Mouse (Mus musculus) myocyte (in vitro differentiated cells): Measurements from ENCODE around the gene Fam169a.

Experiments used
- CEBPB ChIP-seq: IDR thresholded peaks from 2 replicates; pipeline ENCODE4 v1.6.1; 2011; ENCODE audit warnings: mild to moderate bottlenecking, moderate library complexity; ENCODE audit not compliant: poor library complexity, insufficient read depth, severe bottlenecking
- E2F4 ChIP-seq: IDR thresholded peaks from one replicate; pipeline ENCODE4 v1.6.1; 2011; ENCODE audit warnings: mild to moderate bottlenecking, control low read depth, moderate library complexity; ENCODE audit not compliant: insufficient read depth
- MAX ChIP-seq: IDR thresholded peaks from one replicate; pipeline ENCODE4 v1.6.1; 2011; ENCODE audit warnings: low read depth, mild to moderate bottlenecking, control low read depth
- MYOD1 ChIP-seq, 3 experiments: IDR thresholded peaks; one replicate each; pipeline ENCODE4 v1.6.1; 2011; ENCODE audit warnings: control low read depth in 2 of 3, low read depth in 2 of 3, mild to moderate bottlenecking in 2 of 3, moderate library complexity in 1 of 3; ENCODE audit not compliant: insufficient read length in 2 of 3, control insufficient read depth in 1 of 3
- POLR2A ChIP-seq: IDR thresholded peaks from one replicate; pipeline ENCODE4 v1.6.1; 2011; ENCODE audit warnings: low read depth, mild to moderate bottlenecking, control low read depth, moderate library complexity; ENCODE audit not compliant: insufficient read length
- REST ChIP-seq: IDR thresholded peaks from one replicate; pipeline ENCODE4 v1.6.1; 2011; ENCODE audit warnings: mild to moderate bottlenecking, control low read depth, moderate library complexity; ENCODE audit not compliant: insufficient read depth, insufficient read length
- TCF12 ChIP-seq: IDR thresholded peaks from one replicate; pipeline ENCODE4 v1.6.1; 2011; ENCODE audit warnings: mild to moderate bottlenecking, control low read depth; ENCODE audit not compliant: poor library complexity, insufficient read depth, severe bottlenecking
- TCF3 ChIP-seq: IDR thresholded peaks from one replicate; pipeline ENCODE4 v1.6.1; 2011; ENCODE audit warnings: low read depth, control low read depth; ENCODE audit not compliant: insufficient read length
- USF1 ChIP-seq: IDR thresholded peaks from one replicate; pipeline ENCODE4 v1.6.1; 2011; ENCODE audit warnings: low read depth, mild to moderate bottlenecking, control low read depth, moderate library complexity

DNA sequence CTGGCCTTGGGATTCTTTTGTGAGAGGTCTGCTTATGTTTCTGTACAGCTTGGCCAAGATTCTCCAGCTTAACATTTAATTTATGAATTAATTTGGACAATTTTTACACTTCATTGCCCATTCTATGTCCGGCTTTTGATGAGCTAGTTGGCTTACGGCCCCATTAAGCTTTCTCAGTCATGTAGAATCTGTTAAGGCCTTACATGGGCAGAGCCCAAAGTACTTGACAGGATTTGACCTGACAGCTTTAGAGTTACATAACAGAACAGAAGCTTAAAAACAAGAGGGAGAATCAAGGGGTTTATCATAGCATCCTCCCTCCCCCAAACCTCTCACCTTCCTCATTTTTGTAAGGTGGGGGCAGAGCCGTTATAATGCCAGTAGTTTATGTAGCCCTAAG, 21.1 kb downstream of the Fam169a start:
- TF ChIP-seq POLR2A: no peak
- TF ChIP-seq TCF3: no peak
- TF ChIP-seq REST: no peak
- TF ChIP-seq MAX: no peak
- TF ChIP-seq CEBPB: no peak
- TF ChIP-seq USF1: no peak
- TF ChIP-seq E2F4: no peak
- no peak for TF ChIP-seq TCF12
- no peak for TF ChIP-seq MYOD1 (IDR thresholded peaks at IDR 0.05; ENCODE audit: control insufficient read depth in 1 of 3, insufficient read length in 2 of 3, low read depth in 2 of 3)
